Mouse (Mus musculus) forebrain, embryonic 11.5 days (tissue): Measurements from ENCODE around the gene Ptprcap. TPM values are rescaled to one million over a fixed set of nuclear protein-coding genes. Genes with fewer than 3 reads are reported as not detected.

ENCODE experiments used
- ATAC-seq: fragments of 200-750 bp; cut with Nextera tagmentation; replicated peaks from 2 replicates; pipeline ENCODE4 v1.8.0; 2017; ENCODE audit warnings: moderate TSS enrichment; ENCODE audit not compliant: low FRiP score
- DNase-seq: peaks from one replicate; pipeline ENCODE4 v3.0.0-alpha.2; 2017; ENCODE audit warnings: low spot score
- H3K27ac ChIP-seq: fragments of 300-500 bp; sonication (generic); 2 replicates; pipeline ENCODE4 v1.5.1; 2014; ENCODE audit warnings: low read depth, low read length
- H3K27me3 ChIP-seq: fragments of 300-500 bp; sonication (generic); 2 replicates; pipeline ENCODE4 v1.6.1; 2014; ENCODE audit warnings: mild to moderate bottlenecking, low read length, mixed read lengths; ENCODE audit not compliant: control insufficient read depth, insufficient read depth
- H3K36me3 ChIP-seq: fragments of 300-500 bp; sonication (generic); 2 replicates; pipeline ENCODE4 v1.6.1; 2014; ENCODE audit warnings: mild to moderate bottlenecking, low read length, moderate library complexity, mixed read lengths; ENCODE audit not compliant: control insufficient read depth, insufficient read depth
- H3K4me1 ChIP-seq: fragments of 300-500 bp; sonication (generic); replicated peaks from 2 replicates; pipeline ENCODE4 v1.6.1; 2014; ENCODE audit warnings: low read length, mixed read lengths; ENCODE audit not compliant: control insufficient read depth, insufficient read depth
- H3K4me2 ChIP-seq: fragments of 300-500 bp; sonication (generic); 2 replicates; pipeline ENCODE4 v1.6.1; 2014; ENCODE audit warnings: low read depth, mild to moderate bottlenecking, low read length, moderate library complexity, mixed read lengths; ENCODE audit not compliant: severe bottlenecking
- H3K4me3 ChIP-seq: fragments of 300-500 bp; sonication (generic); 2 replicates; pipeline ENCODE4 v1.5.1; 2014; ENCODE audit warnings: low read depth, low read length
- H3K9ac ChIP-seq: fragments of 300-500 bp; sonication (generic); 2 replicates; pipeline ENCODE4 v1.6.1; 2014; ENCODE audit warnings: low read length
- H3K9me3 ChIP-seq: fragments of 300-500 bp; sonication (generic); 2 replicates; pipeline ENCODE4 v1.6.1; 2016; ENCODE audit warnings: low read length, mixed read lengths; ENCODE audit not compliant: control insufficient read depth
- WGBS: fragments of 180-500 bp; shearing (Covaris S2); extraction: QIAGEN DNeasy Blood & Tissue Kit; methylation state at CpG from one replicate; pipeline ENCODE4 v1.1.7; 2014; 5-methylcytosine and 5-hydroxymethylcytosine counted together
- polyA plus RNA-seq: library from polyadenylated mRNA; unstranded; fragments of >200 nt; fragmentation: Nextera tagmentation; extraction: Ambion mirVana; gene quantifications from 2 replicates; pipeline ENCODE4 v1.2.1, GENCODE M21; 2014

Ptprcap gene
- polyA plus RNA-seq: 0.52 and 0.96 TPM in 2 replicates

GRCm38 (mm10) chr19:4153232-4153654, at the start of gene Ptprcap:
TSS of gene Ptprcap (plus strand) at chr19:4153604.
- DNase-seq: no peak
- ATAC-seq: no peak
- Histone ChIP-seq H3K9me3 (no peaks in the 10 kb centered on the region), H3K4me1 (peaks cover 8% of the 10 kb centered on the region), H3K4me3 (no peak within 1 kb of the TSS), H3K27me3 (no peaks in the 10 kb centered on the region), H3K4me2 (no peak within 1 kb of the TSS), H3K9ac (no peak within 1 kb of the TSS), H3K27ac (no peak within 1 kb of the TSS), H3K36me3 (peaks cover under 1% of the 10 kb centered on the region; the same call in 1 of the 2 replicates)
- WGBS: 81% methylated on average over 11 of the region's 11 CpGs

- H3K4me1 ChIP-seq: peaks cover 18% of the 10 kb centered on the region
- H3K36me3 ChIP-seq: no peaks in the 10 kb centered on the region
- no peak for ATAC-seq
- peaks cover 9% of the 10 kb centered on the region; the same call in 1 of the 2 replicates for H3K27me3 ChIP-seq
- H3K9ac ChIP-seq: no peak overlapping the region
- no peak for DNase-seq
- H3K4me2 ChIP-seq: no peak overlapping the region
- no peak overlapping the region for H3K4me3 ChIP-seq
- no peaks in the 10 kb centered on the region for H3K9me3 ChIP-seq
- H3K27ac ChIP-seq: no peak overlapping the region
- WGBS: 81% methylated on average over 3 of the region's 3 CpGs
Measured at GRCm38 (mm10) chr19:4103792-4104191, 49.6 kb upstream of the Ptprcap start.

- no peak overlapping the region for H3K9ac ChIP-seq
- no peaks in the 10 kb centered on the region for H3K36me3 ChIP-seq
- H3K4me1 ChIP-seq: peaks cover 17% of the 10 kb centered on the region
- ATAC-seq (no peak), DNase-seq (no peak)
- no peaks in the 10 kb centered on the region for H3K9me3 ChIP-seq
- WGBS: 93% methylated on average over 16 of the region's 16 CpGs
- no peak overlapping the region for H3K27ac ChIP-seq
- H3K4me2 ChIP-seq: no peak overlapping the region
- H3K27me3 ChIP-seq: peaks cover 9% of the 10 kb centered on the region; the same call in 1 of the 2 replicates
- no peak overlapping the region for H3K4me3 ChIP-seq
Measured at GRCm38 (mm10) chr19:4104675-4105194, 48.7 kb upstream of the Ptprcap start.

- no peak overlapping the region for H3K4me2 ChIP-seq
- no peak overlapping the region for H3K27ac ChIP-seq
- no peaks in the 10 kb centered on the region for H3K36me3 ChIP-seq
- ATAC-seq: no peak
- 0 out of 2 replicates have a peak, but pooled peaks cover 2% of the 10 kb centered on the region for H3K27me3 ChIP-seq
- no peak for DNase-seq
- no peaks in the 10 kb centered on the region; the same call in 1 of the 2 replicates for H3K4me1 ChIP-seq
- H3K4me3 ChIP-seq: no peak overlapping the region
- no peaks in the 10 kb centered on the region for H3K9me3 ChIP-seq
- no peak overlapping the region for H3K9ac ChIP-seq
- 92% methylated on average over 14 of the region's 14 CpGs for WGBS
Measured at GRCm38 (mm10) chr19:4106654-4107053, 46.8 kb upstream of the Ptprcap start.

- Histone ChIP-seq H3K9ac (no peak overlapping the region), H3K9me3 (no peaks in the 10 kb centered on the region), H3K4me1 (no peaks in the 10 kb centered on the region), H3K27me3 (no peaks in the 10 kb centered on the region), H3K4me3 (no peak overlapping the region), H3K4me2 (no peak overlapping the region), H3K36me3 (no peaks in the 10 kb centered on the region), H3K27ac (no peak overlapping the region)
- no peak for ATAC-seq
- no peak for DNase-seq
- WGBS: 91% methylated on average over 9 of the region's 9 CpGs
Measured at GRCm38 (mm10) chr19:4108535-4108934, 44.9 kb upstream of the Ptprcap start.

- WGBS: 91% methylated on average over 26 of the region's 26 CpGs
- no peak overlapping the region for H3K4me2 ChIP-seq
- H3K9ac ChIP-seq: no peak overlapping the region
- H3K27me3 ChIP-seq: no peaks in the 10 kb centered on the region
- no peak overlapping the region for H3K27ac ChIP-seq
- no peak for DNase-seq
- no peaks in the 10 kb centered on the region for H3K4me1 ChIP-seq
- H3K9me3 ChIP-seq: no peaks in the 10 kb centered on the region
- H3K4me3 ChIP-seq: no peak overlapping the region
- H3K36me3 ChIP-seq: no peaks in the 10 kb centered on the region; the same call in 1 of the 2 replicates
- ATAC-seq: no peak
Measured at GRCm38 (mm10) chr19:4112063-4112960, 41.1 kb upstream of the Ptprcap start.

- DNase-seq: no peak
- Histone ChIP-seq H3K9me3 (no peaks in the 10 kb centered on the region), H3K36me3 (no peaks in the 10 kb centered on the region; the same call in 1 of the 2 replicates)
Measured at GRCm38 (mm10) chr19:4113186-4113805, 40.1 kb upstream of the Ptprcap start.

GRCm38 (mm10) chr19:4113806-4114230, 39.6 kb upstream of the Ptprcap start:
- Histone ChIP-seq H3K27me3 (no peaks in the 10 kb centered on the region), H3K4me1 (no peaks in the 10 kb centered on the region), H3K9ac (no peak overlapping the region), H3K4me2 (no peak overlapping the region), H3K9me3 (no peaks in the 10 kb centered on the region), H3K4me3 (no peak overlapping the region), H3K27ac (no peak overlapping the region), H3K36me3 (no peaks in the 10 kb centered on the region; the same call in 1 of the 2 replicates)
- WGBS: 86% methylated on average over 5 of the region's 5 CpGs
- DNase-seq: no peak
- no peak for ATAC-seq

More at GRCm38 (mm10) chr19:4113186-4113805, 40.1 kb upstream of the Ptprcap start:
- Histone ChIP-seq H3K27ac (no peak overlapping the region), H3K9ac (no peak overlapping the region), H3K4me3 (no peak overlapping the region), H3K4me2 (no peak overlapping the region), H3K4me1 (no peaks in the 10 kb centered on the region), H3K27me3 (no peaks in the 10 kb centered on the region)
- WGBS: 87% methylated on average over 13 of the region's 13 CpGs
- no peak for ATAC-seq
